Mouse (Mus musculus): ENCODE data around the gene Mrpl50. TPM values are rescaled to one million over a fixed set of nuclear protein-coding genes. Genes with fewer than 3 reads are reported as not detected.
A peak's percentile ranks its signal among the peaks of the same experiment; 100 is the strongest.

The Mrpl50 gene
- polyA plus RNA-seq, 1 experiment: 16.7 TPM

GRCm38 (mm10) chr4:49546873-49547543 lies 26.1 kb upstream of the Mrpl50 start:
- no peaks in the 10 kb centered on the region for H3K27me3 ChIP-seq (ENCODE audit: control insufficient read depth, insufficient read depth, insufficient read length)
- TF ChIP-seq TCF3 (IDR thresholded peaks at IDR 0.05; ENCODE audit: insufficient read length, low read depth) (no peak), MAX (IDR thresholded peaks at IDR 0.05; ENCODE audit: low read depth) (no peak)
- no peak overlapping the region for H3K4me2 ChIP-seq (ENCODE audit: low read depth)
- no peaks in the 10 kb centered on the region for H3K36me3 ChIP-seq (ENCODE audit: control insufficient read depth, insufficient read depth)
- H3K4me3 ChIP-seq: no peak overlapping the region
- H3K79me2 ChIP-seq (ENCODE audit: control insufficient read depth, insufficient read depth): no peaks in the 10 kb centered on the region
- H3ac ChIP-seq (ENCODE audit: control insufficient read depth, insufficient read length): no peak overlapping the region

- no peaks in the 10 kb centered on the region for H3K27me3 ChIP-seq (ENCODE audit: control insufficient read depth, insufficient read depth, insufficient read length)
- H3K4me3 ChIP-seq: no peak overlapping the region
- no peak overlapping the region for H3ac ChIP-seq (ENCODE audit: control insufficient read depth, insufficient read length)
- TF ChIP-seq MAX (IDR thresholded peaks at IDR 0.05; ENCODE audit: low read depth) (no peak), CEBPB (IDR thresholded peaks at IDR 0.05; ENCODE audit: insufficient read depth, poor library complexity, severe bottlenecking) (no peak), SRF (IDR thresholded peaks at IDR 0.05; ENCODE audit: control insufficient read depth, insufficient read length, low read depth) (no peak), REST (IDR thresholded peaks at IDR 0.05; ENCODE audit: insufficient read depth, insufficient read length) (no peak), POLR2AphosphoS2 (IDR thresholded peaks at IDR 0.05; ENCODE audit: insufficient read length, low read depth) (no peak), E2F4 (IDR thresholded peaks at IDR 0.05; ENCODE audit: insufficient read depth) (no peak), TCF3 (IDR thresholded peaks at IDR 0.05; ENCODE audit: insufficient read length, low read depth) (no peak)
- no peak overlapping the region for H3K4me2 ChIP-seq (ENCODE audit: low read depth)
- H3K79me2 ChIP-seq (ENCODE audit: control insufficient read depth, insufficient read depth): no peaks in the 10 kb centered on the region
- no peaks in the 10 kb centered on the region for H3K36me3 ChIP-seq (ENCODE audit: control insufficient read depth, insufficient read depth)
These were observed 25.1 kb upstream of the Mrpl50 start for GRCm38 (mm10) chr4:49546026-49546425.

GRCm38 (mm10) chr4:49540966-49541365 lies 20.1 kb upstream of the Mrpl50 start:
- Histone ChIP-seq H3K27me3 (ENCODE audit: control insufficient read depth, insufficient read depth, insufficient read length) (no peaks in the 10 kb centered on the region), H3K4me2 (ENCODE audit: low read depth) (no peak overlapping the region), H3K79me2 (ENCODE audit: control insufficient read depth, insufficient read depth) (no peaks in the 10 kb centered on the region), H3ac (ENCODE audit: control insufficient read depth, insufficient read length) (no peak overlapping the region), H3K36me3 (ENCODE audit: control insufficient read depth, insufficient read depth) (no peaks in the 10 kb centered on the region), H3K4me3 (no peak overlapping the region)
- TF ChIP-seq POLR2AphosphoS2 (IDR thresholded peaks at IDR 0.05; ENCODE audit: insufficient read length, low read depth) (no peak), MYOD1 (IDR thresholded peaks at IDR 0.05; ENCODE audit: control insufficient read depth in 1 of 3, insufficient read length in 2 of 3, low read depth in 2 of 3) (peak in 1 of 3 experiments; percentile 23)

- H3K79me2 ChIP-seq (ENCODE audit: control insufficient read depth, insufficient read depth): no peaks in the 10 kb centered on the region
- H3ac ChIP-seq (ENCODE audit: control insufficient read depth, insufficient read length): no peak overlapping the region
- TF ChIP-seq TCF12 (IDR thresholded peaks at IDR 0.05; ENCODE audit: insufficient read depth, poor library complexity, severe bottlenecking) (no peak), POLR2A (IDR thresholded peaks at IDR 0.05; ENCODE audit: insufficient read length, low read depth) (no peak), SRF (IDR thresholded peaks at IDR 0.05; ENCODE audit: control insufficient read depth, insufficient read length, low read depth) (no peak), USF1 (IDR thresholded peaks at IDR 0.05; ENCODE audit: low read depth) (no peak), E2F4 (IDR thresholded peaks at IDR 0.05; ENCODE audit: insufficient read depth) (no peak), MYOG (IDR thresholded peaks at IDR 0.05; ENCODE audit: control insufficient read depth in 1 of 3, insufficient read depth in 1 of 3, insufficient read length in 2 of 3, low read depth in 2 of 3) (no peak), MYOD1 (IDR thresholded peaks at IDR 0.05; ENCODE audit: control insufficient read depth in 1 of 3, insufficient read length in 2 of 3, low read depth in 2 of 3) (no peak), MAX (IDR thresholded peaks at IDR 0.05; ENCODE audit: low read depth) (no peak), TCF3 (IDR thresholded peaks at IDR 0.05; ENCODE audit: insufficient read length, low read depth) (no peak), CEBPB (IDR thresholded peaks at IDR 0.05; ENCODE audit: insufficient read depth, poor library complexity, severe bottlenecking) (no peak), POLR2AphosphoS2 (IDR thresholded peaks at IDR 0.05; ENCODE audit: insufficient read length, low read depth) (no peak), REST (IDR thresholded peaks at IDR 0.05; ENCODE audit: insufficient read depth, insufficient read length) (no peak)
- no peaks in the 10 kb centered on the region for H3K27me3 ChIP-seq (ENCODE audit: control insufficient read depth, insufficient read depth, insufficient read length)
- no peak overlapping the region for H3K4me3 ChIP-seq
- H3K4me2 ChIP-seq (ENCODE audit: low read depth): no peak overlapping the region
- no peaks in the 10 kb centered on the region for H3K36me3 ChIP-seq (ENCODE audit: control insufficient read depth, insufficient read depth)
These were observed 18.8 kb upstream of the Mrpl50 start for GRCm38 (mm10) chr4:49539665-49540064.

GRCm38 (mm10) chr4:49536671-49537070 lies 15.8 kb upstream of the Mrpl50 start:
- H3K36me3 ChIP-seq (ENCODE audit: control insufficient read depth, insufficient read depth): no peaks in the 10 kb centered on the region
- TF ChIP-seq REST (IDR thresholded peaks at IDR 0.05; ENCODE audit: insufficient read depth, insufficient read length) (no peak), MYOG (IDR thresholded peaks at IDR 0.05; ENCODE audit: control insufficient read depth in 1 of 3, insufficient read depth in 1 of 3, insufficient read length in 2 of 3, low read depth in 2 of 3) (no peak), TCF12 (IDR thresholded peaks at IDR 0.05; ENCODE audit: insufficient read depth, poor library complexity, severe bottlenecking) (no peak), E2F4 (IDR thresholded peaks at IDR 0.05; ENCODE audit: insufficient read depth) (no peak), MYOD1 (IDR thresholded peaks at IDR 0.05; ENCODE audit: control insufficient read depth in 1 of 3, insufficient read length in 2 of 3, low read depth in 2 of 3) (no peak), POLR2AphosphoS2 (IDR thresholded peaks at IDR 0.05; ENCODE audit: insufficient read length, low read depth) (no peak), MAX (IDR thresholded peaks at IDR 0.05; ENCODE audit: low read depth) (no peak), CEBPB (IDR thresholded peaks at IDR 0.05; ENCODE audit: insufficient read depth, poor library complexity, severe bottlenecking) (no peak), SRF (IDR thresholded peaks at IDR 0.05; ENCODE audit: control insufficient read depth, insufficient read length, low read depth) (no peak), POLR2A (IDR thresholded peaks at IDR 0.05; ENCODE audit: insufficient read length, low read depth) (no peak), TCF3 (IDR thresholded peaks at IDR 0.05; ENCODE audit: insufficient read length, low read depth) (no peak), USF1 (IDR thresholded peaks at IDR 0.05; ENCODE audit: low read depth) (no peak)

More at GRCm38 (mm10) chr4:49536671-49537070, 15.8 kb upstream of the Mrpl50 start:
- H3K79me2 ChIP-seq (ENCODE audit: control insufficient read depth, insufficient read depth): no peaks in the 10 kb centered on the region
- H3K27me3 ChIP-seq (ENCODE audit: control insufficient read depth, insufficient read depth, insufficient read length): no peaks in the 10 kb centered on the region
- no peak overlapping the region for H3K4me2 ChIP-seq (ENCODE audit: low read depth)
- no peak overlapping the region for H3ac ChIP-seq (ENCODE audit: control insufficient read depth, insufficient read length)
- no peak overlapping the region for H3K4me3 ChIP-seq
